Mouse (Mus musculus) CD8-positive naive resting alpha-beta T cell, adult 57 days (primary cell): Measurements from ENCODE around the gene Ficd. TPM values are rescaled to one million over a fixed set of nuclear protein-coding genes. Genes with fewer than 3 reads are reported as not detected.

Experiments
- total RNA-seq: library from RNA; stranded (reverse); gene quantifications from one replicate; pipeline ENCODE4 v1.2.4, GENCODE M21; 2023

The Ficd gene
- 4.3 TPM for total RNA-seq

GRCm38 (mm10) chr5:113735345-113736112, at the start of gene Ficd:
Gene Ficd, plus strand, starts transcription at chr5:113735803.

GRCm38 (mm10) chr5:113724446-113724845, 11.2 kb upstream of the Ficd start, which contains the start of gene 1700069L16Rik:
Gene 1700069L16Rik, minus strand, starts transcription at chr5:113724772.

DNA sequence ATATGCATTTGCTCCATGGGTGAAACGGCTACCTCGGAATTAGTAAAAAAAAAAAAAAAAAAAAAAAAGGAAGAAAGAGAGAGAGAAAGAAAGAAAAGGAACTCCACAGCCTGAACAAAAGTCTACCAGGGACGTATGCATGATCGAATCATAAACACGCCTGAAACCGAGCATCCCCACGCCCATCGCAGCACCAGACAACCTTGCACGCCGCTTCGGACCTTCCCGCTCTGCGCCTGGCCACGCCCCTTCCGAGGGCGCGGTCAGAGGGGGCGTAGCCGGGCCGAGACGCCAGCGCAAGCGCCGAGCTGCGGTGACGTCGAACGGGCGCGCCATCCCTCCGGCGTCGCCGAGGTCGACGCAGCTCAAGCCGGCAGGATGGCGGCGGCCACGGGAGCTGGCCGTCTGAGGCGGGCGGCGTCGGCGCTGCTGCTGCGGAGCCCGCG, 36.9 kb downstream of the Ficd start, which contains the start of the genes Sart3 and Iscu:
Sart3 (minus strand) TSS at position 61 of the 446 bp plus-strand sequence.
Iscu (plus strand) TSS at position 299 of the 446 bp plus-strand sequence.

Other genes starting within 250 kb of the Ficd start
- 5.7 TPM for gene Wscd2, start 245.5 kb upstream of the Ficd start, total RNA-seq
- gene Cmklr1, start 85.4 kb upstream of the Ficd start, total RNA-seq, result 0.83 TPM
- not detected for gene 1700069L16Rik, start 11.0 kb upstream of the Ficd start, total RNA-seq
- 57.7 TPM for gene Sart3, start 36.7 kb downstream of the Ficd start, total RNA-seq
- 46.0 TPM for gene Iscu, start 36.9 kb downstream of the Ficd start, total RNA-seq
- gene Tmem119, start 64.7 kb downstream of the Ficd start, total RNA-seq, result not detected
- 470 TPM for gene Selplg, start 96.8 kb downstream of the Ficd start, total RNA-seq
- 48.4 TPM for gene Coro1c, start 173.0 kb downstream of the Ficd start, total RNA-seq